Mouse (Mus musculus) ES-E14 (cell line): Measurements from ENCODE around the gene Bricd5.

Experiments used
- CHD2 ChIP-seq: IDR thresholded peaks from 2 replicates; pipeline ENCODE4 v1.6.1; 2014; ENCODE audit warnings: mild to moderate bottlenecking, low read depth, low read length, inconsistent platforms
- MAFK ChIP-seq: IDR thresholded peaks from 2 replicates; pipeline ENCODE4 v1.6.1; 2014; ENCODE audit warnings: mild to moderate bottlenecking, low read depth, low read length, inconsistent platforms; ENCODE audit not compliant: insufficient read depth

DNA sequence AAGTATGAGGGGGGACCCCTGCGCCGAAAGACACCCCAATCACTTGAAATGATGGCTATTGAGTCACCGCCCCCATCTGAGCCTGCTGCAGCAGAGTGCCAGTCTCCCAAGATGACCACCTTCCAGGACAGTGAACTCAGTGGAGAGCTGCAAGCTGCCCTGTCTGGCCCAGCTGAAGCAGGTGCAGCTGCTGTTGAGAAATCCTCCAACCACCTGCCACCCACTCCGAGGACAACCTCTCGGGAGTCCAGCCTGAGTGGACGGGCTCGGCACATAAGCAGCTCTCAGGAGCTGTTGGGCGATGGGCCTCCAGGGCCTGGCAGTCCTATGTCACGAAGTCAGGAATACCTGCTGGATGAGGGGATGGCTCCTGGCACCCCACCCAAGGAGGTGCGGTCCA is 30.4 kb downstream of the Bricd5 start:
- no peak for TF ChIP-seq MAFK
- TF ChIP-seq CHD2: no peak
